In genomic region chr10:81643449-81644055, GRCm38 (mm10) we compare ENCODE assay signal across 8 mouse cellular contexts. TPM values are rescaled to one million over a fixed set of nuclear protein-coding genes. Genes with fewer than 3 reads are reported as not detected.
DNase-seq lines count a peak whose midpoint lies in the region; ATAC-seq and TF ChIP-seq lines count a peak whose summit lies in the region.

No protein-coding gene starts in this region.

- TF ChIP-seq POLR2A in brain, embryonic 14.5 days (IDR thresholded peaks at IDR 0.05; ENCODE audit: borderline replicate concordance, extremely low read depth, insufficient read depth, insufficient read length, poor library complexity, severe bottlenecking): peak; percentile 92

- H3K4me1 ChIP-seq in erythroblast, embryonic 14.5 days (ENCODE audit: control insufficient read depth): peaks cover 41% of the 10 kb centered on the region
- H3K4me1 ChIP-seq in heart, embryonic 12.5 days (replicated peaks): peaks cover 28% of the 10 kb centered on the region
- H3K4me1 ChIP-seq in kidney, postnatal 0 days (replicated peaks; ENCODE audit: insufficient read depth, low read length): peaks cover 14% of the 10 kb centered on the region; the same call in 1 of the 2 replicates
- H3K4me1 ChIP-seq in liver, embryonic 11.5 days (replicated peaks; ENCODE audit: control insufficient read depth, insufficient read depth, low read length): peaks cover 11% of the 10 kb centered on the region
- peaks cover 10% of the 10 kb centered on the region for H3K4me1 ChIP-seq in stomach, embryonic 14.5 days (ENCODE audit: control insufficient read depth, insufficient read depth, low read length)

- no peaks in the 10 kb centered on the region for H3K36me3 ChIP-seq in C2C12 (ENCODE audit: control insufficient read depth, insufficient read depth)
- H3K36me3 ChIP-seq in erythroblast, embryonic 14.5 days (ENCODE audit: control insufficient read depth): no peaks in the 10 kb centered on the region
- no peaks in the 10 kb centered on the region for H3K36me3 ChIP-seq in heart, embryonic 12.5 days
- no peaks in the 10 kb centered on the region for H3K36me3 ChIP-seq in kidney, postnatal 0 days (ENCODE audit: insufficient read depth, low read length)
- no peaks in the 10 kb centered on the region for H3K36me3 ChIP-seq in liver, embryonic 11.5 days (ENCODE audit: control insufficient read depth, insufficient read depth, low read length)
- H3K36me3 ChIP-seq in stomach, embryonic 14.5 days (ENCODE audit: control insufficient read depth, insufficient read depth, low read length): no peaks in the 10 kb centered on the region

- peak; percentile 1 for TF ChIP-seq CTCF in C2C12 (IDR thresholded peaks at IDR 0.05; ENCODE audit: control insufficient read depth, insufficient read depth, insufficient read length)
- peak; percentile 56; the same call in 1 of the 2 replicates for TF ChIP-seq CTCF in brain, embryonic 14.5 days (IDR thresholded peaks at IDR 0.05; ENCODE audit: borderline replicate concordance, extremely low read depth, insufficient read depth, insufficient read length)
- peak; percentile 60 for TF ChIP-seq CTCF in kidney, postnatal 0 days (IDR thresholded peaks at IDR 0.05; ENCODE audit: low read depth)

- H3K79me2 ChIP-seq in C2C12 (ENCODE audit: control insufficient read depth, insufficient read depth): peaks cover 16% of the 10 kb centered on the region

- H3K4me2 ChIP-seq in heart, embryonic 12.5 days: peak overlapping the region; percentile 89
- peak overlapping the region; percentile 68 for H3K4me2 ChIP-seq in kidney, postnatal 0 days (ENCODE audit: low read length)
- H3K4me2 ChIP-seq in liver, embryonic 11.5 days: peak overlapping the region; percentile 97
- peak overlapping the region; percentile 92 for H3K4me2 ChIP-seq in stomach, embryonic 14.5 days (replicated peaks; ENCODE audit: low read depth, low read length)

- H3K9me3 ChIP-seq in erythroblast, embryonic 14.5 days (ENCODE audit: control insufficient read depth, low read length): no peaks in the 10 kb centered on the region
- no peaks in the 10 kb centered on the region for H3K9me3 ChIP-seq in heart, embryonic 12.5 days (replicated peaks)
- no peaks in the 10 kb centered on the region for H3K9me3 ChIP-seq in kidney, postnatal 0 days (replicated peaks; ENCODE audit: low read length)
- no peaks in the 10 kb centered on the region for H3K9me3 ChIP-seq in liver, embryonic 11.5 days (ENCODE audit: control insufficient read depth, low read length)
- H3K9me3 ChIP-seq in stomach, embryonic 14.5 days (ENCODE audit: control insufficient read depth, low read depth, low read length): no peaks in the 10 kb centered on the region

- H3K4me3 ChIP-seq in C2C12 (ENCODE audit: insufficient read depth, poor library complexity, severe bottlenecking): peak overlapping the region; percentile 51
- H3K4me3 ChIP-seq in erythroblast, embryonic 14.5 days (replicated peaks): peak overlapping the region; percentile 79
- peak overlapping the region; percentile 63 for H3K4me3 ChIP-seq in heart, embryonic 12.5 days
- peak overlapping the region; percentile 55 for H3K4me3 ChIP-seq in kidney, postnatal 0 days (replicated peaks; ENCODE audit: low read depth, low read length)
- peak overlapping the region; percentile 78 for H3K4me3 ChIP-seq in liver, embryonic 11.5 days (ENCODE audit: low read depth, low read length)
- H3K4me3 ChIP-seq in stomach, embryonic 14.5 days (ENCODE audit: low read depth, low read length): peak overlapping the region; percentile 73

- peak overlapping the region; percentile 96 for H3ac ChIP-seq in C2C12 (ENCODE audit: control insufficient read depth, insufficient read length, low read depth)

- H3K27me3 ChIP-seq in C2C12 (ENCODE audit: control insufficient read depth, insufficient read depth, insufficient read length): peaks cover under 1% of the 10 kb centered on the region
- no peaks in the 10 kb centered on the region for H3K27me3 ChIP-seq in erythroblast, embryonic 14.5 days (ENCODE audit: control insufficient read depth)
- H3K27me3 ChIP-seq in heart, embryonic 12.5 days (replicated peaks): no peaks in the 10 kb centered on the region
- H3K27me3 ChIP-seq in kidney, postnatal 0 days (ENCODE audit: insufficient read depth, low read length): no peaks in the 10 kb centered on the region
- no peaks in the 10 kb centered on the region for H3K27me3 ChIP-seq in liver, embryonic 11.5 days (replicated peaks; ENCODE audit: control insufficient read depth, insufficient read depth, low read length)
- H3K27me3 ChIP-seq in stomach, embryonic 14.5 days (ENCODE audit: control insufficient read depth, insufficient read depth, low read length): no peaks in the 10 kb centered on the region

- DNase-seq in brain, embryonic 14.5 days (ENCODE audit: low read depth): peak; percentile 98
- DNase-seq in kidney, postnatal 0 days (ENCODE audit: low spot score): peak; percentile 95
- peak; percentile 90 for DNase-seq in liver, embryonic 11.5 days (ENCODE audit: low spot score)
- DNase-seq in naive thymus-derived CD4-positive, alpha-beta T cell, adult 2 months (ENCODE audit: low read depth): peak; percentile 97

- peak overlapping the region; percentile 93 for H3K27ac ChIP-seq in heart, embryonic 12.5 days (ENCODE audit: poor library complexity, severe bottlenecking)
- H3K27ac ChIP-seq in kidney, postnatal 0 days: peak overlapping the region; percentile 93
- peak overlapping the region; percentile 97 for H3K27ac ChIP-seq in liver, embryonic 11.5 days (ENCODE audit: low read depth, low read length)
- H3K27ac ChIP-seq in stomach, embryonic 14.5 days (ENCODE audit: low read length): peak overlapping the region; percentile 97

- peaks cover 2% of the 10 kb centered on the region for H3K79me3 ChIP-seq in C2C12 (ENCODE audit: low read depth)

- under 1% methylated on average over 65 of the region's 75 CpGs for WGBS in heart, embryonic 12.5 days
- WGBS in kidney, postnatal 0 days: under 1% methylated on average over 74 of the region's 75 CpGs
- WGBS in liver, embryonic 11.5 days: 1% methylated on average over 64 of the region's 75 CpGs
- WGBS in stomach, embryonic 14.5 days: under 1% methylated on average over 70 of the region's 75 CpGs

- peak; percentile 93 for ATAC-seq in heart, embryonic 12.5 days (ENCODE audit: insufficient number of reproducible peaks, low FRiP score)
- ATAC-seq in kidney, postnatal 0 days (replicated peaks; ENCODE audit: low FRiP score, low read depth): peak; percentile 89
- peak; percentile 86 for ATAC-seq in liver, embryonic 11.5 days (replicated peaks; ENCODE audit: low FRiP score)
- ATAC-seq in stomach, embryonic 14.5 days (ENCODE audit: insufficient number of reproducible peaks, insufficient read depth, low FRiP score, low read depth): peak; percentile 89

- peak overlapping the region; percentile 89 for H3K9ac ChIP-seq in heart, embryonic 12.5 days
- H3K9ac ChIP-seq in kidney, postnatal 0 days (ENCODE audit: low read depth, low read length): peak overlapping the region; percentile 88
- H3K9ac ChIP-seq in liver, embryonic 11.5 days (ENCODE audit: low read depth, low read length): peak overlapping the region; percentile 94
- peak overlapping the region; percentile 92 for H3K9ac ChIP-seq in stomach, embryonic 14.5 days (replicated peaks; ENCODE audit: low read depth, low read length)

RNA-seq across cellular contexts. Expression of gene Gm10778, which starts 5.3 kb away (rescaled TPM):
- 0.56 TPM for polyA plus RNA-seq in C2C12 (2012; fragmentation: generic; extraction: Trizol)
- 3.0 and 3.8 TPM in 2 replicates for polyA plus RNA-seq in brain, embryonic 14.5 days (2012; rRNA removed)
- polyA plus RNA-seq in erythroblast, embryonic 14.5 days (2012): 0.01 TPM in 2 replicates
- polyA plus RNA-seq in heart, embryonic 12.5 days (2016; fragmentation: Nextera tagmentation; extraction: Ambion mirVana): 3.3 and 3.5 TPM in 2 replicates
- 4.0 TPM in 2 replicates for polyA plus RNA-seq in kidney, postnatal 0 days (2015; fragmentation: Nextera tagmentation; extraction: Ambion mirVana)
- polyA plus RNA-seq in liver, embryonic 11.5 days (2014; fragmentation: Nextera tagmentation; extraction: Ambion mirVana): 3.3 and 3.9 TPM in 2 replicates
- polyA plus RNA-seq in stomach, embryonic 14.5 days (2014; fragmentation: Nextera tagmentation; extraction: Ambion mirVana): 6.0 and 6.3 TPM in 2 replicates

RNA-seq across cellular contexts. Expression of gene Ankrd24, which starts 15.2 kb away (rescaled TPM):
- polyA plus RNA-seq in C2C12 (2012; fragmentation: generic; extraction: Trizol): 8.5 TPM
- 74.1 and 85.9 TPM in 2 replicates for polyA plus RNA-seq in brain, embryonic 14.5 days (2012; rRNA removed)
- 0.18 and 0.21 TPM in 2 replicates for polyA plus RNA-seq in erythroblast, embryonic 14.5 days (2012)
- 9.6 and 12.1 TPM in 2 replicates for polyA plus RNA-seq in heart, embryonic 12.5 days (2016; fragmentation: Nextera tagmentation; extraction: Ambion mirVana)
- polyA plus RNA-seq in kidney, postnatal 0 days (2015; fragmentation: Nextera tagmentation; extraction: Ambion mirVana): 10.2 and 10.7 TPM in 2 replicates
- polyA plus RNA-seq in liver, embryonic 11.5 days (2014; fragmentation: Nextera tagmentation; extraction: Ambion mirVana): 3.6 and 4.6 TPM in 2 replicates
- 7.8 and 9.1 TPM in 2 replicates for polyA plus RNA-seq in stomach, embryonic 14.5 days (2014; fragmentation: Nextera tagmentation; extraction: Ambion mirVana)

RNA-seq across cellular contexts. Expression of gene Sirt6, which starts 16.0 kb away (rescaled TPM):
- 20.8 TPM for polyA plus RNA-seq in C2C12 (2012; fragmentation: generic; extraction: Trizol)
- polyA plus RNA-seq in brain, embryonic 14.5 days (2012; rRNA removed): 75.9 and 83.4 TPM in 2 replicates
- 6.6 and 6.9 TPM in 2 replicates for polyA plus RNA-seq in erythroblast, embryonic 14.5 days (2012)
- 25.4 and 25.6 TPM in 2 replicates for polyA plus RNA-seq in heart, embryonic 12.5 days (2016; fragmentation: Nextera tagmentation; extraction: Ambion mirVana)
- 27.0 and 27.5 TPM in 2 replicates for polyA plus RNA-seq in kidney, postnatal 0 days (2015; fragmentation: Nextera tagmentation; extraction: Ambion mirVana)
- polyA plus RNA-seq in liver, embryonic 11.5 days (2014; fragmentation: Nextera tagmentation; extraction: Ambion mirVana): 22.8 and 22.9 TPM in 2 replicates
- polyA plus RNA-seq in stomach, embryonic 14.5 days (2014; fragmentation: Nextera tagmentation; extraction: Ambion mirVana): 33.4 and 43.4 TPM in 2 replicates

RNA-seq across cellular contexts. Expression of gene BC025920, which starts 37.5 kb away (rescaled TPM):
- polyA plus RNA-seq in C2C12 (2012; fragmentation: generic; extraction: Trizol): 0.25 TPM
- polyA plus RNA-seq in brain, embryonic 14.5 days (2012; rRNA removed): 5.5 and 6.7 TPM in 2 replicates
- polyA plus RNA-seq in erythroblast, embryonic 14.5 days (2012): 0.05 and 0.07 TPM in 2 replicates
- polyA plus RNA-seq in heart, embryonic 12.5 days (2016; fragmentation: Nextera tagmentation; extraction: Ambion mirVana): 0.50 and 0.72 TPM in 2 replicates
- polyA plus RNA-seq in kidney, postnatal 0 days (2015; fragmentation: Nextera tagmentation; extraction: Ambion mirVana): 0.33 and 0.37 TPM in 2 replicates
- 0.81 and 1.1 TPM in 2 replicates for polyA plus RNA-seq in liver, embryonic 11.5 days (2014; fragmentation: Nextera tagmentation; extraction: Ambion mirVana)
- polyA plus RNA-seq in stomach, embryonic 14.5 days (2014; fragmentation: Nextera tagmentation; extraction: Ambion mirVana): 0.57 and 0.69 TPM in 2 replicates

RNA-seq across cellular contexts. Expression of gene Tle6, which starts 42.7 kb away (rescaled TPM):
- 8.6 TPM for polyA plus RNA-seq in C2C12 (2012; fragmentation: generic; extraction: Trizol)
- polyA plus RNA-seq in brain, embryonic 14.5 days (2012; rRNA removed): 5.3 and 8.2 TPM in 2 replicates
- 0.27 and 0.28 TPM in 2 replicates for polyA plus RNA-seq in erythroblast, embryonic 14.5 days (2012)
- 27.2 and 27.4 TPM in 2 replicates for polyA plus RNA-seq in heart, embryonic 12.5 days (2016; fragmentation: Nextera tagmentation; extraction: Ambion mirVana)
- polyA plus RNA-seq in kidney, postnatal 0 days (2015; fragmentation: Nextera tagmentation; extraction: Ambion mirVana): 7.3 and 9.4 TPM in 2 replicates
- 13.2 and 16.7 TPM in 2 replicates for polyA plus RNA-seq in liver, embryonic 11.5 days (2014; fragmentation: Nextera tagmentation; extraction: Ambion mirVana)
- polyA plus RNA-seq in stomach, embryonic 14.5 days (2014; fragmentation: Nextera tagmentation; extraction: Ambion mirVana): 14.3 and 18.2 TPM in 2 replicates

Comparison
In these comparisons a context has a peak if more than half of its experiments do, and no peak if none do; other contexts are left out.
1. Peak in every context shown above with its lines: DNase-seq, ATAC-seq, H3K4me3 ChIP-seq and H3K27ac ChIP-seq.
2. CTCF ChIP-seq: peak in every context shown above with its lines; median percentile 60 in kidney, postnatal 0 days; 56 in brain, embryonic 14.5 days; 1 in C2C12.